Mouse (Mus musculus) heart, postnatal 4 days (tissue): ENCODE measurements around the gene Duxbl2. TPM values are rescaled to one million over a fixed set of nuclear protein-coding genes. Genes with fewer than 3 reads are reported as not detected.
"Not testable (repeated sequence)": the region's sequence is repeated elsewhere in the genome, so short reads cannot be mapped to it uniquely, and the experiment has no call there.

Experiments
- DNase-seq: peaks from one replicate; pipeline ENCODE4 v3.0.0; 2021
- total RNA-seq, 2 experiments: library from RNA; stranded (reverse); gene quantifications; 2 replicates each; pipeline ENCODE4 v1.2.3; 2021

Gene Duxbl2
- total RNA-seq, result under 1 TPM; 0.24 to 0.61 TPM

DNA sequence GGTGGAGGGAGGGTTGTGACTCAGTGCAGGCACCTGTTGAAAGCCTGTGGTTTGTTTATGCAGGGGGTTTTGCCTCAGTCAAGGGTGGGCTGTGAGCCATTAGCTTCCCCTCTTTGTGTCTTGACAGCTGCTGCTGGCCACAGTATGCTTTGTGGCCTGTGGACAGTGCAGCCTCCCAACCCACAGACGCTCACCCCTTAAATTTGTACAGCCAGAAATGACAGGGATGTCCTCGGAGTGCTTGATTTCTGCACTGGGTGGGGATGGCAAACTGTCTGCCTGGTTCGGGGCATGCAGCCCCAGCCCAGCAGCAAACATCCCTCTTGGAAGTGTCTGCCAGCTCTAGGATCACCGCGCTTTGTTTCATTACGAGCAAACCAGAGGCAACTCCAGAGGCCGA, at the start of gene Duxbl2:
TSS of gene Duxbl2 (plus strand) at position 200 of the 400 bp plus-strand sequence.
- DNase-seq, result not testable (repeated sequence)

DNA sequence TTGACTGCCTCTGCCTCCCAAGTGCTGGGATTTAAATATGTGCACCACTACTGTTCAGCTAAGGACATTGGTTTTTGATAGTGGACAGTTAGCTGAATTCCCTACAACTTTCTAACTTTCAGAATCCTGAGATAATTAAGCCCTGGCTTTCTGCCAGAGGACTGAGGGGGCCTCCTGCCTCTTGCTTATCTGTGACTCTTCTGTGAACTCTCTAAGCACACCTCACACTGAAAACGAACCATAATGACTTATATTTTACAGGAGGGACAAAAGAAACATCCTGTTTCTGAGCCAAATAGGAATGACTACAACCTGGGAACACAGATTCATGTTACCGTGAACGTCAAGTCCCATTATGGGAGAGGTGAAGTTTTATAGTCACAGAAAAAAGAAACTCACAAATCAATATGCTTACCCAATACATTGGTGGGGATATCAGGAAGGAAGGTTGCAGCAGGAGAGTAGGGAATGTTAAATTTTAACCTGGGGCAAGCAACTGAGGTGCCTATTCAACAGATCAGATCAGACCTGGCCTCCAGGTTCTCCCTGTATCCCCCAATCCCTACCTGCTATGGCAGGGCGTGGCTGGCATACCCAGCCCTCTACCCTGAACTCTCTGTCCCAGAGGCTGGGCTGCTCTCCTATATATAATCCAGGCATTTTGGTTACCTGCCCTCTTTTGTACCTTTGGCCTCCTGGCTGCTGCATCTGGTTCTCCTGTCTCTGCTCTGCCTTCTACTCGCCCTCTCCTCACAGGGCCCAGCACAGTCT, 41.3 kb upstream of the Duxbl2 start:
- DNase-seq, result not testable (repeated sequence)

DNA sequence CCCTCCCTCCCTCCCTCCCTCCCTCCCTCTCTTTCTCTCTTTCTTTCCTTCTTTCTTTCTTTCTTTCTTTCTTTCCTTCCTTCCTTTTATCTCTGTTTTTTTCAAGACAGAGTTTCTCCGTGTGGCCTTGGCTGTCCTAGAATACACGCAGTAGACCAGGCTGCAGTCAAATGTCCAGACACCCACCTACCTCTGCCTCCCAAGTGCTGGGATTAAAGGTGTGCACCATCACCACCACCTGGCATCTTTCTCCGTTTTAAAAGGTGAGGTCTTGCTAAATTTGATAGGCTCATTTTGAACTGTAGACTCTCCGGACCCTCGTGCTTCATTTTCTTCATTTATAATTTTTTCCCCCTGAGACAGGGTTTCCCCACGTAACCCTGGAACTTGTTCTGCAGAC, 36.9 kb upstream of the Duxbl2 start, which contains the start of gene Cphx2:
TSS of gene Cphx2 (plus strand) at position 301 of the 400 bp plus-strand sequence.
- not testable (repeated sequence) for DNase-seq

DNA sequence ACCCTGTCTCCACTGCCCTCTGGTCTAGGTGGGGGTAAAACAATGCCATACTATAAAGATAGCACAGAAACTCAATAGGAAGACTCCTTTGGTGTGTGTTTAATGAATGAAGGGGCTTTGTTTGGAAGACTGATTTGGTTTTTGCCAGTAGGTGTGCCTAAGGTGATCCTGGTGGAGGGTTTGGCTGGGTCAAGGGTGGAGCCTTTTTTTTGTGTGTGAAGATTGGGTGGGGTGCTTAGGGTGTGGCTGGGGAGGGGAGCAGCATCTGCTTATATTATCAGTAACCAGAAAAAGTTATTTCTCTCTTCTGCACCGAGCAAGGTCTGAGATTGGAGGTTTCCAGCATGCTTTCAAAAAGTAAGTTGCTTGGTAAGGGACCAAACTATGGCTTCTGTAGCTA, 36.2 kb upstream of the Duxbl2 start, which contains the start of gene Cphx3:
TSS of gene Cphx3 (plus strand) at position 301 of the 400 bp plus-strand sequence.
- DNase-seq, result not testable (repeated sequence)

DNA sequence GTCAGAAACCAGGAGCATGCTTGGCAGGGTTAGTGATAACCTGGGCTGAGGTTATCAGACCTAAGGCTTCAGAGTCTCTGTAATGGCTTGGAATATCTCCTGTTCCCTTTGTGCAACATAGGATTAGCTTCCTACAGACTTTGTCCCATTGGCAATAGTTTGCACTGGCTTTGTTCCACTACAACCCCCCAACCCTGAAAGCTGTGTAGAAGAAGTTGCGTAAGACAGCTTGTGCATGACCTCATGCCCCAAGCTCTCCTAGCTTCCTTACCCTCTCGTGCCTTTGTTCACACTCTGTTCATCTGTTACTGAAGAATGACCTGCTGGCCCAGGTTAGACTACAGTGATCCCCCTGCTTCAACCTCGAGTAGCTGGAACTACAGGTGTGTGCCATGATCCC, 20.5 kb upstream of the Duxbl2 start:
- DNase-seq, result not testable (repeated sequence)

DNA sequence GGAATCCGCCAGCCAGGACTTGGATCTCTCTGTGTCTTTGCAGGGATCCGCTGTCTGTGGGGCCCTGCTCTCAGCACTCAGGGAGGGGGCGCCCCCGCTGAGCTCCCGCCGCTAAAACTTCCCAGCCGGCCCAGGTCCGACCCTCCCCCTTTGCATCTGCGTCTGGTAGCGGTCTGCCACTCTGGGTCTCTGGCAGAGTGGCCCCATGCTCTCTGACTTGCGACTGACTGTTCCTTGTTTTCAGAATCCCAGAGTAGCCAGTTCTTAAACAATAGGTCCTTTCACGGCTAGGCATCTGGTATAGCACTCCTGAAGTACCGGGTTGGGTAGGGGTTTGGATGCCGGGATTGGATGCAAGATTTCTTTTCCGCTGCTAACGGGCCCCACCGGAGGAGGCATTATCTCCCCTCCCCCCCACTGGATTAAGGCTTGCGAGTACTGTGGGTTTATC, 426 bp downstream of the Duxbl2 start:
- not testable (repeated sequence) for DNase-seq

DNA sequence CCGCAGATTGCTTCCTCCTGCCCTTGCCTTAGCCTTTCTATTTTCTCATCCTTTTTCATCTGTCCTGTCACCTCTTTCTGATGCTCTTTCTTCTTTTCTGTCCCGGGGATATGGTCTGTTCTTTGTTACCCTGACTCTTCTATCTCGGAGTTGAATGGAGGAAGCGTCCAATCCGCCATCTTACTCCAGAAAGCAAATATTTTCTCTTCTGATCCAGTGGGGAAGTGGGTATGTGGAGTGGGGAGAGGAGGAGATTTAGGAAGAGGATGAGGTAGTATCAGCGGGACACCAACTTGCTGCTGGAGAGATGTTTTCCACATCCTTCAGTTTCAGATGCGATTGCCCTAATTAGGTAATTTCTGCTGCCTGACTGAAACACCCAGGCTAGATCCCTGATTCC, 946 bp downstream of the Duxbl2 start:
- DNase-seq, result not testable (repeated sequence)

DNA sequence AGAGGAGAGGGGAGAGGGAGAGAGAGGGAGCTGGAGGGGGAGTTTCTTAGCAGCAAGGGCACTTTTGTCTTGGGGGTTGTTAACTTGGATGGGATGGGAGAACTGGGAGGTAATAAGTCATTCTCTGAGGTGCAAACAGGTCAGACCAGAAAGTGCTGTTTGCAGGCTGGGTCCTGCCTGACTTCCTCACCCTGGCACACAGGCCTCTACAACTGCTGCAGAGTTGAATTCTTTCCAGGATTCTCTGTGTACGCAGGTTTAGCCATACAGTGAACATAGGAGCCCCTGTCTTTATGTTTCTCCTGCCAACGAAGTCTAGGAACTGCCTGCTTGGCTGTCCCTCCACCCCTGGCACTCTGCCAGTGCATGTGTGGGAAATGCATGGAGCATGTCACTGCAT, 28.9 kb downstream of the Duxbl2 start:
- DNase-seq, result not testable (repeated sequence)

DNA sequence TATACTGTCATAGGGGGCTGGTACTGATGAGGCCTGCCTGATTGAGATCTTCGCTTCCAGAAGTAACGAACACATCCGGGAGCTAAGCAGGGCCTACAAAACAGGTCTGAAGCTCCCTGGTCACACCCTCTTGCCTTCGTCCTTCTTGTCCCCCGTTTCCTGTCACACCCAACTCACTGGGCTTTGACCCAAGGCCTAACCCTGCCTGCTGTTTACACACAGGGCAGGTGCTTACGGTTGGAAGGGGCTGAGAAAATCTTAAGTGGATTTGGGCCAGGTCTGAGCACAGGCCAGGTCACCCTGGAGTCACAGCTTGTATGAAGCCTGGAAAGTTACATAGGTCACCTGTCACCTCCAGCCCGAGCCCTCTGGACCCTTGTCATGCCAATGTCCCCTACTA, 37.9 kb downstream of the Duxbl2 start:
- DNase-seq, result not testable (repeated sequence)

DNA sequence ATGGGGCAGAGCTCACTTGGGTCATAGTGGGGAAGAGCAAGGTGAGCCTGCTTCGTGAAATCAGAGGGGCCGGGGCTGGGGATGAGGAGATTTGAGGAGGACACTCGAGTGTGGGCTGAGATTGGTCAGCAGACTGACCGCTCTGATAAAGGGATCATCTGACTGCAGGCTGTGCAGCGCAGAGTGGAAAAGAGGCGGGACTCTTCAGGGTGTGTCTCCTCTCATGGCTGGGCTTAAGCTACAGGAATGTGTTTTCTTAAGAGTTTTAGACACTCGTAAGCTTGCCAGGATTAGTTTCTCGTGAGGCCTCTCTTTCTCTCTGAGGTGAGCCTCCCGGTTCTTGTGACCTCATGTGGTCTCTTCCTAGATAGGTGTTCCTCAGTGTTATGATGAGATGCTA, 43.0 kb downstream of the Duxbl2 start:
- DNase-seq, result not testable (repeated sequence)

DNA sequence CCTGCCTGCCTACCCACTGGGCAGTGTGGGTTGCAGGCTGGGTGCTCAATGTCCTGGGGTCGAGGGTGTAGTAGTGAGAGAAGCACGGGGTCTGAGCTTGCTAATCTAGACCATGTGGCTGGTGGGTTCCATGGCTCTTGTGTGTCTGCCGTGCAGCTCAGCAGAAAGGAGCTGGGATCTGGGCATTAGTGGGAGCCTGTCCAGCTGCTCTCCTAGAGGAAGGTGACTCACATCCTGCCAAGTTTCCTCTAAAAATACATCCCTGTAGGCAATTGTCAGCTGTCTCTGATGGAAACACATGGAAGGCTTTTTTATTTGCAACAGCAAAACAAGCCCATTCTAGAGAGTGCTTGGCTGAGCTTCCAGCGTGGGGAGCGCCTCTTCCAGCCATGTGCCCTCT, 44.3 kb downstream of the Duxbl2 start:
- DNase-seq, result not testable (repeated sequence)

DNA sequence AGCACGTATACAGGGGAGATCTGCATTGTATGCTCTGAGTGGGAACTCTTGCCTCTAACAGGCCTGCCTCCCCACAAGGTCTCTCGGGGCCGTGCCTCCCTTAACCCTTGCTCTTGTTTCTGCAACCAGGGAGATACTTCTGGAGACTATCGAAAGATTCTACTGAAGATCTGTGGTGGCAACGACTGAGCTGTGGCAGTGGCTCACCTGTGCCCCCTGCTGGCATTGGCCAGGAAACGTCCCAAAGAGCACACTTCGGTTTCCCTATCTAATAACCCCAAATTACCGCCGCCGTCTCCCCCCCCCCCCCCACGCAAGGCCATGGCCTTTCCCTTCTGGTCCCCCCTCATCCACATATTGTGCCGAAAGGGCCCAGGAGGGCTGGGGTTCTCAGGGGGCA, 47.1 kb downstream of the Duxbl2 start:
- DNase-seq, result not testable (repeated sequence)

DNA sequence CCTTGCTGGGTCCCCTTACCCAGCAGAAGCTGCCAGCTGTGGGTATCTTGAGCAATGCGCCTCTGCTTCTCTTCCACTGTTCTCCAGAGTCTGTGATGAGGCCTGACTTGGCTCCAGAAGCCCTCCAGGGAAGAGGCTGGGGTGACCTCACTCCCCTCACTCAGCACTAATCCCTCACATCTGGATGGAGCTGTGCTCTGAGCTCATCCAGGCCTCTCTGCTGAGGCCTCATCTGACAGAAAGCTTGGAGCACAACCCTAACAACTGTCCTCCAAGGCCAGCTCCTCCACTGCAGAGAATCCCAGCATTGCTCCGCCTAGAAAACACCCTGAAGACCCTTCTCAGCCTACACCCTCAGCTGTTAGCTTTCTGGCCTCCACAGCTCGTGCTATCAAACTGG, 55.8 kb downstream of the Duxbl2 start:
- not testable (repeated sequence) for DNase-seq

DNA sequence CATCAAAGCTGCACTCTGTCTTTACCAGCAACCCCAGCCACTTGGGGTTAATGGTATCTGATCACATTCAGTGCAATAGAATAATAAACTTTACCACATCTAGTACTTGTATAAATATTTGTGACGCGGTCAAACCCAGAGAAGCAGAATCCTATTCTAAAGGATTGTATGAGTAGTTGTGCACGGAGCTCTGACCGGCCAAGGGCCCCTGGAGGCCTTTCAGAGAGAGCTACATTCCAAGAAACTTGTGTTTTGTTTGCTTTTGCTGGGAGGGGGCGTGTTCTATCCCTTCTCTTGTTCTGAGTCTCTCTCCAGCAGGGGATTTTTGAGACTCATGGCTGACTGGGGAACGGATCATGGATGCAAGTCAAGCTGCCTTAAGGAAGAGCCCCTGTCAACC, 56.9 kb downstream of the Duxbl2 start:
- DNase-seq, result not testable (repeated sequence)

Other genes with a start within 250 kb of the Duxbl2 start
- 1 to 10 TPM; 1.0 to 3.2 TPM for gene Plac9a, start 215.2 kb upstream of the Duxbl2 start, total RNA-seq
- gene Tmem254a, start 190.7 kb upstream of the Duxbl2 start, total RNA-seq, result 1 to 10 TPM; 4.5 to 5.4 TPM
- not detected for gene Cphx1, start 180.0 kb upstream of the Duxbl2 start, total RNA-seq
- gene Duxbl1, start 139.8 kb upstream of the Duxbl2 start, total RNA-seq, result not detected
- gene Gm9780, start 75.6 kb upstream of the Duxbl2 start, total RNA-seq, result 10 to 100 TPM; 10.1 to 18.1 TPM
- 10 to 100 TPM; 15.5 to 31.0 TPM for gene Tmem254c, start 51.0 kb upstream of the Duxbl2 start, total RNA-seq
- not detected for gene Cphx2, start 36.8 kb upstream of the Duxbl2 start, total RNA-seq
- gene Cphx3, start 36.1 kb upstream of the Duxbl2 start, total RNA-seq, result not detected
- 10 to 100 TPM; 49.7 to 59.8 TPM for gene Plac9b, start 64.1 kb downstream of the Duxbl2 start, total RNA-seq
- gene Tmem254b, start 88.7 kb downstream of the Duxbl2 start, total RNA-seq, result 1 to 10 TPM; 6.3 to 8.0 TPM
- gene Duxbl3, start 139.6 kb downstream of the Duxbl2 start, total RNA-seq, result 1 to 10 TPM; 1.9 to 2.3 TPM